Mouse (Mus musculus): Measurements from ENCODE around the gene Klhdc10.
A peak's percentile ranks its signal among the peaks of the same experiment; 100 is the strongest.

Gene Klhdc10

DNA sequence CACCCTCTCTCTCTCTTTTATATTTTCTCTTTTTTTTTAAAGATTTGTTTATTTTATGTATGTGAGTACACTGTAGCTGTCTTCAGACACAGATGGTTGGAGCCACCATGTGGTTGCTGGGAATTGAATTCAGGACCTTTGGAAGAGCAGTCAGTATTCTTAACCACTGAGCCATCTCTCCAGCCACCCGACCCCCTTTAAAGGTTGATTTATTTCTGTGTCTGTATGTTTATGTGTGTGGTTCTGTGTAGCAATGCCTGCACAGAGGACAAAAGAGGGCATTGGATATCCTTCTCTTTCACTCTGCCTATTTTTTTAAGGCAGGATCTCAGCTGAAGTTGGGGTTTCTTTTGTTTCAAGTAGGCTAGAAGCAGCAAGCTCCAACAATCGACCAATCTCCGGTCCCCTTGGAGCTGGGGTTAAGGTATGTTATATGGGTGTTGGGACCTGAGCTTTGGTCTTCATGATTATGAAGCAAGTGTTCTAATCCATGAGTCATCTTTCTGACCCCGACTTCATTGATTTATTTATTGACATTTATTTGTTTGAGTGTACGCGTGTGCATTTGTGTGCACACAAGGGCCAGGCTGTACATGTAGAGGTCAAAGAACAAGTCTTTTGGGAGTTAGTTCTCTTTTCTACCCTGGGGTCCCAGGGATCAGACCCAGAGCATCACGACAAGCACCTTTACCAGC lies 7.9 kb downstream of the Klhdc10 start:
- H3K9me3 ChIP-seq (ENCODE audit: low read length) = no peaks in the 10 kb centered on the region
- H3K4me1 ChIP-seq (replicated peaks; ENCODE audit: low read depth, low read length) = peaks cover 5% of the 10 kb centered on the region; the same call in 1 of the 2 replicates
- peaks cover 12% of the 10 kb centered on the region; the same call in 1 of the 2 replicates for H3K36me3 ChIP-seq (ENCODE audit: insufficient read depth, low read length)
- no peak overlapping the region for H3K4me3 ChIP-seq (replicated peaks; ENCODE audit: low read length)
- H3K27me3 ChIP-seq (ENCODE audit: insufficient read depth, low read length) = no peaks in the 10 kb centered on the region
- TF ChIP-seq NANOG (IDR thresholded peaks at IDR 0.05; ENCODE audit: borderline replicate concordance, low read length) = no peak
- no peak for TF ChIP-seq POU5F1 (IDR thresholded peaks at IDR 0.05; ENCODE audit: borderline replicate concordance, low read length)
- TF ChIP-seq CTCF (conservative IDR thresholded peaks at IDR 0.05; ENCODE audit: low read length) = no peak

DNA sequence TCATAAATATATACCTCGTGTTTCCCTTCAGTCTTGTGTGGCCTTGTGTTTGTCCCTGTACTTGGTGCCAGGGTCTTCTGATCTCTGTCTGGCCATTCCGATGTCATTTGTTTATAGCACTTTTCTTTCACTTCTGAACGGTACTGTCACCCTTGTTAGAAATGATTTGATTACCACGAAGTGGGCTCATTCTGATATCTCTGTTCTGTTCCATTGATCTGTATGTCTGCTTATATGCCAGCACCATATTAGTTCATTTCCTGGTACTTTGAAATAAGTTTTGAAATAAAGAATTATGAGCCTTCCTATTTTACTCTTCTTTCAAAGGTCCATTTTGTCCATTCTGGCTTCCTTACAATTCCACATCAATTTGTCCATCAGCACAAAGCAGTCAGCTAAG lies 9.6 kb downstream of the Klhdc10 start:
- no peak overlapping the region for H3K4me3 ChIP-seq (replicated peaks; ENCODE audit: low read length)
- H3K4me1 ChIP-seq (replicated peaks; ENCODE audit: low read depth, low read length) = peaks cover 4% of the 10 kb centered on the region
- H3K36me3 ChIP-seq (ENCODE audit: insufficient read depth, low read length) = peaks cover 12% of the 10 kb centered on the region; the same call in 1 of the 2 replicates
- TF ChIP-seq POU5F1 (IDR thresholded peaks at IDR 0.05; ENCODE audit: borderline replicate concordance, low read length) (no peak), CTCF (conservative IDR thresholded peaks at IDR 0.05; ENCODE audit: low read length) (no peak), NANOG (IDR thresholded peaks at IDR 0.05; ENCODE audit: borderline replicate concordance, low read length) (no peak)
- no peaks in the 10 kb centered on the region for H3K27me3 ChIP-seq (ENCODE audit: insufficient read depth, low read length)
- H3K9me3 ChIP-seq (ENCODE audit: low read length) = no peaks in the 10 kb centered on the region

DNA sequence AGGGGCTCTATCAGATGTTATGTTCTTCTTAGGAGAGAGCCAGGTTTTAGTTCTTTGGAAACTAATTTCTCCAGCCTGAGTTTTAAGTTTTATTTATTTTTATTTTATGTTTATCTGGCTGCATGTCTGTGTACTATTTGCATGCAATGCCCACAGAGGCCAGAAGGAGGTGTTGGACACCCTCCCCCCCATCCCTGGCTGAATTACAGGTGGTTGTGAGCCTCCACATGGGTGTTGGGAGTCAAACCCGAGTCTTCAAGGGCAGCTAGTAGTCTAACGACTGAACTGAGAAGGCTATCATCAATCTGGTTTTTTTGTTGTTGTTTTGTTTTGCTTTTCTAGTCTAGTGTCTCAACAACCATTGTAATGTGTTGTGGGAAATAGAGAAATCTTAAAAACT lies 14.5 kb downstream of the Klhdc10 start:
- peak overlapping the region; percentile 52 for H3K4me3 ChIP-seq (replicated peaks; ENCODE audit: low read length)
- H3K36me3 ChIP-seq (ENCODE audit: insufficient read depth, low read length) = peaks cover 10% of the 10 kb centered on the region; the same call in 1 of the 2 replicates
- no peaks in the 10 kb centered on the region for H3K9me3 ChIP-seq (ENCODE audit: low read length)
- peaks cover 18% of the 10 kb centered on the region for H3K4me1 ChIP-seq (replicated peaks; ENCODE audit: low read depth, low read length)
- no peaks in the 10 kb centered on the region for H3K27me3 ChIP-seq (ENCODE audit: insufficient read depth, low read length)
- TF ChIP-seq NANOG (IDR thresholded peaks at IDR 0.05; ENCODE audit: borderline replicate concordance, low read length) = no peak
- TF ChIP-seq CTCF (conservative IDR thresholded peaks at IDR 0.05; ENCODE audit: low read length) = no peak; the same call in none of the 2 replicates
- TF ChIP-seq POU5F1 (IDR thresholded peaks at IDR 0.05; ENCODE audit: borderline replicate concordance, low read length) = no peak

DNA sequence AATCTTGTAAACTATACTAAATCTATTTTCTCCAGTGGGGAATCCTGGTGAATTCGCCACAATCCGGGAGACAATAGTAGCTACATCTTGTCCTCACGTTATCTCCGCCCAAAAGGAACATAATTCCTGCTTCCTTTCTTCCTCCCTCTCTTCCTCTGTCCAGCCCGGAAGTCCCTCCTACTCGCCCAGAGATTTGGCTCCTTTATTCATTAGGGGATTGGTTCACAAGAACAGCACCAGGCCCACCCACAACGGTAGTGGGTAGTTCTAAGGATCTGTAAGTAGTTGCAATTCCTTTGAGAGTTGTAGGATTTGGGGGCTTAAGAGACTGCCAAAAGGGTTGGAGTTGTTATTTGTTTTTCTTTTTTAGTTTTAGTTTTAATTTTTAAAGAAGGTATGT lies 15.1 kb downstream of the Klhdc10 start:
- Histone ChIP-seq H3K4me1 (replicated peaks; ENCODE audit: low read depth, low read length) (peaks cover 18% of the 10 kb centered on the region), H3K4me3 (replicated peaks; ENCODE audit: low read length) (peak overlapping the region; percentile 52), H3K36me3 (ENCODE audit: insufficient read depth, low read length) (peaks cover 14% of the 10 kb centered on the region; the same call in 1 of the 2 replicates), H3K9me3 (ENCODE audit: low read length) (no peaks in the 10 kb centered on the region), H3K27me3 (ENCODE audit: insufficient read depth, low read length) (no peaks in the 10 kb centered on the region)
- TF ChIP-seq NANOG (IDR thresholded peaks at IDR 0.05; ENCODE audit: borderline replicate concordance, low read length) = no peak
- no peak for TF ChIP-seq POU5F1 (IDR thresholded peaks at IDR 0.05; ENCODE audit: borderline replicate concordance, low read length)
- TF ChIP-seq CTCF (conservative IDR thresholded peaks at IDR 0.05; ENCODE audit: low read length) = no peak

- Histone ChIP-seq H3K9me3 (ENCODE audit: low read length) (no peaks in the 10 kb centered on the region), H3K4me1 (replicated peaks; ENCODE audit: low read depth, low read length) (0 out of 2 replicates have a peak, but pooled peaks cover 4% of the 10 kb centered on the region), H3K4me3 (replicated peaks; ENCODE audit: low read length) (no peak overlapping the region), H3K36me3 (ENCODE audit: insufficient read depth, low read length) (no peaks in the 10 kb centered on the region; the same call in 1 of the 2 replicates), H3K27me3 (ENCODE audit: insufficient read depth, low read length) (no peaks in the 10 kb centered on the region)
- TF ChIP-seq NANOG (IDR thresholded peaks at IDR 0.05; ENCODE audit: borderline replicate concordance, low read length) (no peak), CTCF (conservative IDR thresholded peaks at IDR 0.05; ENCODE audit: low read length) (no peak), POU5F1 (IDR thresholded peaks at IDR 0.05; ENCODE audit: borderline replicate concordance, low read length) (no peak)
Measured at GRCm38 (mm10) chr6:30432461-30433192, 31.0 kb downstream of the Klhdc10 start.

- Histone ChIP-seq H3K4me3 (replicated peaks; ENCODE audit: low read length) (no peak overlapping the region), H3K9me3 (ENCODE audit: low read length) (no peaks in the 10 kb centered on the region), H3K27me3 (ENCODE audit: insufficient read depth, low read length) (no peaks in the 10 kb centered on the region), H3K4me1 (replicated peaks; ENCODE audit: low read depth, low read length) (0 out of 2 replicates have a peak, but pooled peaks cover 6% of the 10 kb centered on the region), H3K36me3 (ENCODE audit: insufficient read depth, low read length) (peaks cover 6% of the 10 kb centered on the region)
- no peak for TF ChIP-seq CTCF (conservative IDR thresholded peaks at IDR 0.05; ENCODE audit: low read length)
- TF ChIP-seq POU5F1 (IDR thresholded peaks at IDR 0.05; ENCODE audit: borderline replicate concordance, low read length) = no peak
- TF ChIP-seq NANOG (IDR thresholded peaks at IDR 0.05; ENCODE audit: borderline replicate concordance, low read length) = no peak
Measured at GRCm38 (mm10) chr6:30436476-30436875, 34.8 kb downstream of the Klhdc10 start.

DNA sequence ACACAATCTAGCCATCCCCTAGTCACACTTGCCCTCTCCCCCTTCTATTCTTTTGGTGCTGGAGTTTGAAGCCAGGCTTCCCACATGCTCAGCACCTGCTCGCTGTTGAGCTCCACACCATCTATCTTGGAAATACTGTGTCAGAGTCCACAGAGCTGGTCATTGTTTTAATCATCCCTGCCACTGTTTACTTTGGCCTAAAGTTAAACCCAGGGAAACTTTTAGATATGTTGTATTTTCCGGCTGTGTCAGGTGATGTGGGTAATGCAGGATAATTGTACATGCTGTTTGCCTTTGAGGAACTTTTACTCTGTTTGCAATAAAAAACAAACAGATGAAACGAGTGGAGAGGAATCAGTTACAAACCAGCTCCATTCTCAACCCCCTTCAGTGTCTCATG lies 35.4 kb downstream of the Klhdc10 start:
- TF ChIP-seq CTCF (conservative IDR thresholded peaks at IDR 0.05; ENCODE audit: low read length) (no peak), NANOG (IDR thresholded peaks at IDR 0.05; ENCODE audit: borderline replicate concordance, low read length) (no peak), POU5F1 (IDR thresholded peaks at IDR 0.05; ENCODE audit: borderline replicate concordance, low read length) (no peak)
- Histone ChIP-seq H3K9me3 (ENCODE audit: low read length) (no peaks in the 10 kb centered on the region), H3K4me3 (replicated peaks; ENCODE audit: low read length) (no peak overlapping the region), H3K27me3 (ENCODE audit: insufficient read depth, low read length) (no peaks in the 10 kb centered on the region), H3K36me3 (ENCODE audit: insufficient read depth, low read length) (peaks cover 11% of the 10 kb centered on the region), H3K4me1 (replicated peaks; ENCODE audit: low read depth, low read length) (0 out of 2 replicates have a peak, but pooled peaks cover 6% of the 10 kb centered on the region)

GRCm38 (mm10) chr6:30439576-30439975 lies 37.9 kb downstream of the Klhdc10 start:
- no peak overlapping the region for H3K4me3 ChIP-seq (replicated peaks; ENCODE audit: low read length)
- H3K9me3 ChIP-seq (ENCODE audit: low read length) = no peaks in the 10 kb centered on the region
- no peak for TF ChIP-seq NANOG (IDR thresholded peaks at IDR 0.05; ENCODE audit: borderline replicate concordance, low read length)
- no peak for TF ChIP-seq CTCF (conservative IDR thresholded peaks at IDR 0.05; ENCODE audit: low read length)
- TF ChIP-seq POU5F1 (IDR thresholded peaks at IDR 0.05; ENCODE audit: borderline replicate concordance, low read length) = no peak
- no peaks in the 10 kb centered on the region for H3K27me3 ChIP-seq (ENCODE audit: insufficient read depth, low read length)
- 0 out of 2 replicates have a peak, but pooled peaks cover 6% of the 10 kb centered on the region for H3K4me1 ChIP-seq (replicated peaks; ENCODE audit: low read depth, low read length)
- peaks cover 33% of the 10 kb centered on the region for H3K36me3 ChIP-seq (ENCODE audit: insufficient read depth, low read length)

Measured in E14TG2a.4 (cell line).